Mouse (Mus musculus) layer of hippocampus, adult 9-10 months (tissue): ENCODE results near the gene Hoxa3.

Experiments used
- DNase-seq: peaks from one replicate; pipeline ENCODE4 v3.0.0; 2022; ENCODE audit warnings: low spot score

The Hoxa3 gene

GRCm38 (mm10) chr6:52219234-52219942 is 6.3 kb upstream of the Hoxa3 start:
- no peak for DNase-seq

GRCm38 (mm10) chr6:52218643-52219215 is 5.6 kb upstream of the Hoxa3 start:
- DNase-seq, result no peak

GRCm38 (mm10) chr6:52217895-52218642 is 4.9 kb upstream of the Hoxa3 start:
- no peak for DNase-seq

GRCm38 (mm10) chr6:52217459-52217768 is 4.3 kb upstream of the Hoxa3 start:
- DNase-seq, result no peak

DNA sequence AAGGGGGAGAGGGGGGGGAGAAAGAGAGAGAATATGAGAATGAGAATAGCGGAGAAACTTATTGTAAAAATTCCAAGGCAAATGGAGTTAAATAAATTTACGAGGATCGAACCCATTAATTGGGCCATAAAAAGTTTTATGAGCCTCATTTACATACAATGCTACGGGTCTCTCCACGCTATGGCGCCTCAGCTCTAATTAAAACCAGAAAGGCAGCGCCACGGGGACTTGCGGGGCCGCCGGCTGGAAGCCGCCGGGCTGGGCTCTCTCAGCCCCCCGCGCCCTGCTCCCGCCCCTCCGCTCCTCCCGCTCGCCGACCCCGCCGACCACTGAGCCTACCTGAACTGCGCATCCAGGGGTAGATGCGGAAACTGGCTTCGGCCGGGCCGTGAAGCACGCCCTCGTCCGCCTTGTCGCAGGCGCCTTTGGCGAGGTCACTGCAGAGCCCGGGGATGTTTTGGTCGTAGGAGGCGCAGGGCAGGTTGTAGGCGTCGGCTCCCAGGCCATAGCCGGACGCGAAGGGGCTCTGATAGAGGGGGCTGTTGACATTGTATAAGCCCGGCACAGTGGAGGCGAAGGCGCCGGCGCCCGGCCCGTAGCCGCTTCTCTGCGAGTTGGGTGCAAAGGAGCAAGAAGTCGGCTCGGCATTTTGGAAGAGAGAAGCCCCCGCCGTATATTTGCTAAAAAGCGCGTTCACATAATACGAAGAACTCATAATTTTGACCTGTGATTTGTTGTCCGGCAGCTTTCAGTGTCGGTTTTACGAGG is 3.7 kb upstream of the Hoxa3 start:
- DNase-seq, result no peak

DNA sequence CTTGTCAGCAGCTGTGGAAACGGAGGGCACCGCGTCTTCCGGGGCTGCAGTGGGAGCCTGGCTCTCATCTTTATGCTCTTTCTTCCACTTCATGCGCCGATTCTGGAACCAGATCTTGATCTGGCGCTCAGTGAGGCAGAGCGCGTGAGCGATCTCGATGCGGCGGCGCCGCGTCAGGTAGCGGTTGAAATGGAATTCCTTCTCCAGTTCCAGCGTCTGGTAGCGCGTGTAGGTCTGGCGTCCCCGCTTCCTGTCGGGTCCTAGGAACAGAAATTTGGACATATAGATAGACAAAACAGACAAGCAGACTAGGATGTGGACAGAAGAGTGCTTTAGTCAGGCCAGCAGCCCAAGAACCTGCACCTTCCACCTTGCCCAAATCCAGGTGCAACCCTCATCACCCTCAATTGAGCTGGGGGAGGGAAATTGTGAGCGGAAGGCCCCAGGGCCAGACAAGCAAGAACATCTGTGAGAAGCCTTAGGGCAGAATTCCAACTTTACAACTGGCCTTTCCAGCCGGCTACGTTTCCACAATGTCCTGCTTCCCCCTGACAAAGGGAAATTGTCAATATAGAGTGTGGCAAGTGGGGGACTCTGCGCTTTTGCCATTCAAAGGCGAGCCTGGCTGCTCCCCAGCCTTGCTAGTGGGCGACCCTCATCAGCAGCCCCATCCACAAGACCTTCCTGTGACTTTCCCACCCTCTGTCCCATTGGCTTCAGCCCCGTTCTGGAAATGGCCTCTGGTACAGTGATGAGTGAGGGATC is 2.8 kb upstream of the Hoxa3 start:
- no peak for DNase-seq

DNA sequence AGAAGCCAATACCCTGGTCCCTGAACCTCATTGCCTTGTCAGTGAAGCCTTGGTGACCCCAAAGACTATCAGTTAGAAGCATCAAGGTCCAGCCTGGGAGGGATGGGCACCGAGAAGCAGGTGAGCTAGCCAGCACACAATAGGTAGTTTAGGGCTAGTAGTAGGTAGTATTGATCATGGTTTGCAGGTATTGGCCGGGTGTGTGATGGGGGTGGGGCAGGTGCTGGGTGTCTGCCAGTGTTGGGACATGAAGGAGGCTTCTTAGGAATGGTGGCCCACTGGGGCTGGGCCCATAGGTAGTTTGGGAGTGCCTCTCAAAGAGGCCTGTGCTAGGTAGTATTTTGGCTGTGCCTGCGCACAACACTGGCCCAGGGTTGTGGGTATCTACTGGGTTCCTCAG is 1.9 kb upstream of the Hoxa3 start:
- no peak for DNase-seq

DNA sequence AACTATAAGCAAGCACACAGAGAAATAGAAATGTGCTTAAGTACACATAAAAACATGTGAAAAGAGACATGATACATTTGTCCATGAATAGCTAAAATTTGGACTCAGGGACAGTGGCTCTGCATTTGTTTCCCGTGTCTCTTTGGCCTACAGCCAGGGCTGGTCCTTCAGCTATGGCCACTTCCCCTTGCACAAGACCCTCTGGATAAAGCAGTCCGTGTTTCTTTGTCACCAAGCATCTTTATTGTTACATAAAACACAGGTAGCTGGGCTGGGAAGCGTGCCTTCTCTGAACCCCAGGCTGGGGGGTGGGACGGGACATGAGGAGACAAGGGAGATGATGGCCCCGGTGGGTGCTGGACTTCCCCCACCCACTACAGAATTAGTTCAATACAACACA is 1.1 kb upstream of the Hoxa3 start:
- DNase-seq, result no peak

DNA sequence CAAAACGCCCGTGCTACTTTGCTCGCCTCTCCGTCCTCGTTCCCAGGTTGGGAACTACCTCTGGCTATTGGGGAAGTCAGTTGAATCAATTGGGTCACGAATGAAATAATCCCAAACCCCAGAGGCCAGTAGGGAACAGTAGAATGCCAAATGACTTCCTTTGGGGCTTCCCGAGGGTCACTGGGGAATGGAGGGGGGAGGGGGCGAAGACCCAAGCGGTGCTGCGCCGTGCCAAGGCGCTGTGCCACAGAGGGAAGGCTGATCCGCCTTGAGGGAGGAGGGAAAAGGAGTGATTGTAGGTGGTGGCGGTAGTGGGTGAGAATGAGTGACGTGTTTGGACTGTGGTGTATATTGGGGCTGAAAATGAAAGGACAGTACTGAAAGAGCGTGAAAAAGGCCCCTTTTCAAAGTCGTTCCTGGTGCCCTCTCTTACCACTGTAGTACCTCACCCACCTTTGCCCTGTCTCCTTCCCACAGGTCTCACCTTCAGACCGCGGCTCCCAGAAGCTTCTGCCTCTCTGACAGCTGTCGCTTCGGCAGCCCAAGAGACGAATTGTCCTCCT is 499 bp downstream of the Hoxa3 start:
- DNase-seq, result no peak

GRCm38 (mm10) chr6:52211961-52212360 is 1.2 kb downstream of the Hoxa3 start:
- no peak for DNase-seq

DNA sequence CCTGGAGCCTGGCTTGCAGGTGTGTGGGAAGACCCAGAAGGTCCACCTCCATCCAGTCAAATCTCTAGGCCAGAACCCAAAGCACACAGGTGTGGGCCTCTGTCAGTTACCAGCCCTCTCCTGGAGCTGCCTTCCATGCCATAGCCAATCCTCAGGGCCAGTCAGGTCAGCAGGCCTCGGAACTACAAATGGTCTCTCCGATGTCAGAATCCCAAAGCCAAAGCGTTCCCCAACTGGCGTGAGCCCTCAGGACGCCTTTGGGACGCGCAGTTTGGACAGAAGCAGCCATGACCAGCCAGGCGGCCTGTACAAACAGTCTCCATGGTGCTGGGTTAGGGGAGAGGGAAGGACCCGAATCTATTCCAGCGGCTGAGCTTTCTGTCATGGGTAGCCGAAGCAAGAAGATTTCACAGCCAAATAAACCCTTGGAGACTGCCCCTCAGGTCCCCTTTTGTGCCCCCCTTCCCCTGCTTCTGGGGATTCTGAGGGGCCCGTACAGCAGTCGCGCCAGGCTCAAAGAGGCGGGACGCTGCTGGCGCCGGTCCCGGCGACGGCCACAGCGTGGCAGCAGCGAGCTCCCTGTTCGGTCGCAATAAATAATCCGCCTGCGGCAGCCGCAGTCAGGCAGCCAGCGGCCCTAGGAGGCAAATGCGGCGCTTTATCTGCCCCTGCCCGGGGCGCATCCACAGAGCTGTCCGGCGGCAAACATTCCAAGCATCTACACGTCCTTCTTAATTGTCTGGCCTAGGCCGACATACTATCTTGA is 1.8 kb downstream of the Hoxa3 start:
- DNase-seq, result no peak

- no peak for DNase-seq
These were observed 3.5 kb downstream of the Hoxa3 start for GRCm38 (mm10) chr6:52209685-52210046.

DNA sequence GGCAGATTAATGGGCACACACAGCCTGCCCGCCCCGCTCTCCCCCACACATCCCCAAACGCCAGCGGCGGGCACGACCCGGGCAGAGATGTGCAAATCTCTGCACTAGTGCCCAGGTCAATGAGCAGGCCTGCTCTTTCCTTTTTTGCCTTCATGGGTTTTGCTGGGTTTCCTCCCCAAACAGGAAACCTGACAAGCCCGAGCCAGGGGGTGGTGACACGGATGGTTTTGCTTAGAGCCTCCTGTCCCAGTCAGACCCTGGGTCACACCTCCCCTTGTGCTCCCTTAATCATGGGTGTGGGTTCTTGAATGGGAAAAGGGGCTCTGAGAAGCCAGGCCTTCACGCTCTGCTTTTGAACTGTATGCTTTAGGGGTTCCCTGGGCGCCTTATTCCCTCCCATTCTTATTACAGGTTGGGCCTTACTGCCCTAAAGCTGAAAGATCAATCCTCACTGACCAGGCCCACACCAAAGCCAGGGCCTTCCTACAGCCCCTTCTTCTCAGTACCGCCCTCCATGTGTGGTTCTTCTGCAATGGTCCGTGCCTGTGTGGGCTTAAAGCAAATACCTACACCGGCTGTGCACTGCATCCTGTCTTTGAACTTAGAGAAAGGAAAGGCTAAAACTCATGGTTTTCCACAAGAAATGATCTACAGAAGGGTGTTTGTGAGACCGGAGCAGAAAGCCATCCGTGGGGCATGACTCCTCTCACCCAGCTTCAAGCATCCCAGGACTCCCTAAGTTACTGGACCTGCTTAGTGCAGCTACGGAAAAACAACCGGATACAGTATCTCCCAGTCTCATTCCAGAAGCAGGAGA is 4.1 kb downstream of the Hoxa3 start:
- no peak for DNase-seq

DNA sequence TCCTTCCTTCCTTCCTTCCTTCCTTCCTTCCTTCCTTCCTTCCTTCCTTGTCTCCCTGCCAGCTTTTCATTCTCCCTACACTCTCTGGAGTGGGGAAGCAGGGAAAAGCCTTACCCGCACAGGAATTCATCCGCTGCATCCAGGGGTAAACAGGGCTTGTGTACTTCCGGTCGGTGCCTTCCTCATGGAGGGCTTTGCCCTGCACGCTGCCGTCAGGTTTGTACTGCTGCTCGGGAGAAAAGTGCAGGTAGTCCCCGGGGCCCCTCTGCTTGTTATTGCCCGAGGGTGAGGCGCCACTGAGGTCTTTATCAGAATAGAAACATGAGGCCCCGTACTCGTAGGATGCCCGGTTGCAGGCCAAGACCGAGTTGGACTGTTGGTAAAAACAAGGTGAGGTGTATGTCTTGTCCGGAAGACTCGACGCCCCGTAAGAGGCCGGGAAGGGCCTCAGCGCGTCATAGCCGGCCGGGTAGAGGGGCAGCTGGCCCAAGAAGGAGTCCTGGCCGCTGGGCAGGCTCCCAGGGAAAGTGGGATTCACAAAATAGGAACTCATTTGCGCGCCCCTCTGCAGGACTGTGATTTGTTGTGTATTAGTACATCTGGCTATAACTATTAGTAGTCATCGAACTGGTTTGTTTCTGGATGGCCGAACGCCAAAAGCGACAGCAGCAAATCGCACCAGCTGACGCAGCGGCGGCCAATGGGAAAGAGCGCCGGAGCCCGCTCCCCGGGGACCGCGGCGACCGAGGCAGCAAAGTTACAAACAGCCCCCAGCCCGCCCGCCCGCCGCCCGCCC is 4.9 kb downstream of the Hoxa3 start, which contains the start of gene Hoxa6:
Gene Hoxa6 (minus strand): TSS at position 651 of the 796 bp plus-strand sequence.
- DNase-seq, result no peak

GRCm38 (mm10) chr6:52207684-52207976 is 5.5 kb downstream of the Hoxa3 start:
- DNase-seq, result no peak

- DNase-seq, result no peak
These were observed 6.1 kb downstream of the Hoxa3 start for GRCm38 (mm10) chr6:52206882-52207683.

DNA sequence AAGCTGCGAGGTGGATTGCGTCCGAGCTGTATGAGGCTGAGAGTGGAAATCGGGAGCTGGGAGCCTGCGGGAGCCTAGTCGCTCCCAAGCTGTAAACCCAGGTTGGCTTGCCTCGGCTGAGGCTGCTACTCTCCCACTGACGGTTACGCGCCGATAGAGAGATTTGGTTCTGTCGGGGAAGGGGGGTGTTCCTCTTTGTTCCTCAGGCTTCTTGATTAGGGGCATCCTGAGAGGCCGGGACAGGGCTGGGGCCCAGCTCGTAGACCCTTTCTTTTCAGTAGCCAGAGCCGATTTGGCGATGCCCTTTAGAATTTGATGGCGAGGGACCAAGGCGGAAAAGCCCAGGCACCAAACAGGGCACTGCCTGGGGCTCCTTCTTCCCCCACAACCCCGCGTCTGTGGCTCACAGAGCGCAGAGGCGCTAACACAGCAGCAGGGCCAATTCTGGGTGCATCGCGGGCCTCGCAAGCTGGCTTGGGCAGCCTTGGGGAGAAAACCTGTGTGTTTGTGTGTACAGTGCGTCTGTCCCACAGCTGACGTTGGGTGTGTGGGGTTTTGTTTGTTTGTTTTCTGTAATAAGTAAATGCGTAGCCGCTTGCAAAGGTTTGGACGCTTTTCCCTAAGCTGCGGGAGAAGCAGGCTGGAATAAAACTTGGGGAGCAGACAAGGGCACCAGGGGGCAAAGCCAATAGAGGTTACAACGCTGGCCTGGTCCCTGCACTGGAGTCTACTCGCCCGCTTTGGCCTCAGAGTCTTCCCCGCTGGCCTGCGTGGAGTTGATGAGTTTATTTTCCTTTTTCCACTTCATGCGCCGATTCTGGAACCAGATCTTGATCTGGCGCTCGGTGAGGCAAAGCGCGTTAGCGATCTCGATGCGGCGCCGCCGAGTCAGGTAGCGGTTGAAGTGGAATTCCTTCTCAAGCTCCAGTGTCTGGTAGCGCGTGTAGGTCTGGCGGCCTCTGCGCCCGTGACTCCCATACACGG is 7.2 kb downstream of the Hoxa3 start:
- no peak for DNase-seq
